ENCODE assay signal across 8 mouse cellular contexts in genomic region chr3:135631096-135631457, GRCm38 (mm10).
DNase-seq lines count a peak whose midpoint lies in the region; ATAC-seq and TF ChIP-seq lines count a peak whose summit lies in the region.
"Had no signal": no experiment of that assay in that cellular context is flagged by ENCODE, and none has a peak within 500 bp of the region (broad histone marks: within the 10 kb centered on the region; RNA-seq: fewer than 3 reads in every experiment).

No protein-coding gene starts in this region.

- no peak overlapping the region for H3K9ac ChIP-seq in hindbrain, postnatal 0 days (replicated peaks; ENCODE audit: low read length)
- H3K9ac ChIP-seq: midbrain, embryonic 12.5 days had no signal

- no peaks in the 10 kb centered on the region for H3K9me3 ChIP-seq in hindbrain, postnatal 0 days (ENCODE audit: low read length)
- H3K9me3 ChIP-seq: midbrain, embryonic 12.5 days had no signal

- TF ChIP-seq CTCF in lung, adult 2 months (IDR thresholded peaks at IDR 0.05; ENCODE audit: insufficient read depth, low read length): peak; percentile 45; the same call in 1 of the 2 replicates
- peak; percentile 67 for TF ChIP-seq CTCF in hindbrain, postnatal 0 days (IDR thresholded peaks at IDR 0.05; ENCODE audit: low read depth)

- H3K4me3 ChIP-seq in lung, adult 2 months (replicated peaks; ENCODE audit: extremely low read depth, low read depth, low read length): no peak overlapping the region
- no peak overlapping the region for H3K4me3 ChIP-seq in hindbrain, postnatal 0 days (ENCODE audit: low read length)
- H3K4me3 ChIP-seq: midbrain, embryonic 12.5 days had no signal

- H3K27me3 ChIP-seq in hindbrain, postnatal 0 days (ENCODE audit: insufficient read depth, low read length): no peaks in the 10 kb centered on the region
- H3K27me3 ChIP-seq in splenic B cell, adult 2 months (ENCODE audit: control insufficient read depth, insufficient read depth, low read length, poor library complexity, severe bottlenecking): no peaks in the 10 kb centered on the region
- H3K27me3 ChIP-seq: midbrain, embryonic 12.5 days had no signal

- TF ChIP-seq POLR2A in lung, adult 2 months (IDR thresholded peaks at IDR 0.05; ENCODE audit: borderline replicate concordance, extremely low read depth, low read depth, low read length): no peak

- DNase-seq in lung, adult 2 months: no peak
- no peak for DNase-seq in lung, postnatal 14 days
- DNase-seq in Muller cell, postnatal 12 days (ENCODE audit: inconsistent ontology term): peak; percentile 37
- DNase-seq in cerebellum, adult 9-10 months: peak; percentile 47
- DNase-seq in hindbrain, postnatal 0 days (ENCODE audit: low spot score): peak; percentile 58
- peak; percentile 55 for DNase-seq in splenic B cell, adult 2 months (ENCODE audit: low read depth, low spot score)
- no peak for DNase-seq in gastrocnemius, postnatal 14 days

- H3K27ac ChIP-seq in hindbrain, postnatal 0 days: no peak overlapping the region
- H3K27ac ChIP-seq: midbrain, embryonic 12.5 days had no signal

- WGBS in lung, adult 2 months: 69% methylated on average over 10 of the region's 10 CpGs
- WGBS in hindbrain, postnatal 0 days: 66% methylated on average over 10 of the region's 10 CpGs

- ATAC-seq in hindbrain, postnatal 0 days: peak; percentile 78

- 0 out of 2 replicates have a peak overlapping the region, but pooled peaks have one; percentile 5 for H3K4me2 ChIP-seq in hindbrain, postnatal 0 days (ENCODE audit: low read depth, low read length)
- H3K4me2 ChIP-seq: midbrain, embryonic 12.5 days had no signal

- intact Hi-C loops in gastrocnemius, postnatal 14 days (cut with DNase I; ENCODE audit: low total_unique reads): loop anchor here (10.0 kb wide), 1 partner anchor 84 kb away; no protein-coding TSS in a partner anchor

- H3K4me1 ChIP-seq in lung, adult 2 months (ENCODE audit: control insufficient read depth, insufficient read depth, low read length): peaks cover 14% of the 10 kb centered on the region
- no peaks in the 10 kb centered on the region for H3K4me1 ChIP-seq in hindbrain, postnatal 0 days (ENCODE audit: insufficient read depth, low read length)
- H3K4me1 ChIP-seq: midbrain, embryonic 12.5 days had no signal

- H3K36me3 ChIP-seq in hindbrain, postnatal 0 days (ENCODE audit: insufficient read depth, low read length): 0 out of 2 replicates have a peak, but pooled peaks cover 4% of the 10 kb centered on the region
- H3K36me3 ChIP-seq in splenic B cell, adult 2 months (ENCODE audit: control insufficient read depth, insufficient read depth, low read length, poor library complexity, severe bottlenecking): no peaks in the 10 kb centered on the region; the same call in 1 of the 2 replicates

Comparison
In these comparisons a context has a peak if more than half of its experiments do, and no peak if none do; other contexts are left out.
1. DNase-seq: peak in Muller cell, postnatal 12 days (single experiment), cerebellum, adult 9-10 months (single experiment), hindbrain, postnatal 0 days (single experiment) and splenic B cell, adult 2 months (single experiment); none in lung, adult 2 months (single experiment), lung, postnatal 14 days (single experiment) and gastrocnemius, postnatal 14 days (single experiment).